Mouse (Mus musculus) liver, adult 2 months (tissue): ENCODE measurements around the gene Gale.

Experiments used
- CTCF ChIP-seq: fragments of 200-500 bp; IDR thresholded peaks from 2 replicates; pipeline ENCODE4 v1.5.1; 2011; ENCODE audit warnings: low read depth, low read length, control low read depth
- POLR2A ChIP-seq: fragments of 200-500 bp; IDR thresholded peaks from 2 replicates; pipeline ENCODE4 v1.6.1; 2011; ENCODE audit warnings: low read length, control low read depth; ENCODE audit not compliant: insufficient read depth; ENCODE audit errors: extremely low read depth

DNA sequence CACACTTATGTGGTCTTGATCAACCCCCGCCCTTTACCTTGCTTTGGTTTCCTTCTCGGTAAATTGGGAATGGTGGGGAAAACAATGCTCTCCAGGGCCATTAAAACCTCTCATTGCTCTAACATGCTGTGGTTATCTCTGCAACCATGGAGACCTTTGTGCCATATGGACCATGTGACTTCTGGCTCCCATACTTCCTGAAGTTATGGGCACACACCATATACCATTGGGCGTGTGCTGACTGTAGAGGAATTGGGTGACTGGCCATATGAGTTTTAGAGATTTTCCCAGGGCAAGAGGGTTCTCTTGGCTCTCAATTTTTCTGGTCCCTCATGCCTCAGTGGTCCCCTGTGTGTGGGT is 44.3 kb upstream of the Gale start:
- TF ChIP-seq CTCF (no peak), POLR2A (no peak)
